10 mouse cellular contexts compared by ENCODE assay signal in genomic region chr17:13867475-13867874, GRCm38 (mm10).
DNase-seq lines count a peak whose midpoint lies in the region; ATAC-seq and TF ChIP-seq lines count a peak whose summit lies in the region.
"Had no signal": no experiment of that assay in that cellular context is flagged by ENCODE, and none has a peak within 500 bp of the region (broad histone marks: within the 10 kb centered on the region; RNA-seq: fewer than 3 reads in every experiment).

No protein-coding gene starts in this region.

- no peak for TF ChIP-seq CTCF in stomach, postnatal 0 days (IDR thresholded peaks at IDR 0.05; ENCODE audit: low read depth)
- no peak for TF ChIP-seq CTCF in layer of hippocampus, adult 2 months (conservative IDR thresholded peaks at IDR 0.05)

- peak overlapping the region; percentile 46 for H3K27ac ChIP-seq in intestine, embryonic 15.5 days
- H3K27ac ChIP-seq in liver, embryonic 16.5 days (ENCODE audit: low read length), result peak overlapping the region; percentile 12; the same call in 1 of the 2 replicates
- H3K27ac ChIP-seq in stomach, postnatal 0 days (replicated peaks), result peak overlapping the region; percentile 81
- no peak overlapping the region; the same call in 1 of the 2 replicates for H3K27ac ChIP-seq in layer of hippocampus, adult 2 months
- no peak overlapping the region for H3K27ac ChIP-seq in midbrain, embryonic 14.5 days (replicated peaks; ENCODE audit: low read depth, low read length)
- H3K27ac ChIP-seq: heart, embryonic 15.5 days; neural tube, embryonic 12.5 days had no signal

- TF ChIP-seq EP300 in stomach, postnatal 0 days (optimal IDR thresholded peaks at IDR 0.05), result no peak

- DNase-seq in urinary bladder, adult 18-20 months (ENCODE audit: low spot score in 2 of 2), result peak; percentile 61 to 66
- no peak for DNase-seq in urinary bladder, postnatal 4 days (ENCODE audit: low spot score in 2 of 2)
- peak; percentile 58 for DNase-seq in stomach, postnatal 0 days (ENCODE audit: low spot score)
- DNase-seq in layer of hippocampus, adult 2 months (ENCODE audit: low spot score in 2 of 2), result no peak
- DNase-seq in ovary, postnatal 14 days (ENCODE audit: low spot score), result no peak
- DNase-seq in midbrain, embryonic 14.5 days, result no peak

- peak overlapping the region; percentile 41; the same call in 1 of the 2 replicates for H3K4me2 ChIP-seq in intestine, embryonic 15.5 days (replicated peaks)
- H3K4me2 ChIP-seq in liver, embryonic 16.5 days (ENCODE audit: low read depth, low read length), result peak overlapping the region; percentile 37
- H3K4me2 ChIP-seq in stomach, postnatal 0 days (replicated peaks; ENCODE audit: low read depth), result peak overlapping the region; percentile 24
- H3K4me2 ChIP-seq in midbrain, embryonic 14.5 days (ENCODE audit: low read length), result no peak overlapping the region
- H3K4me2 ChIP-seq: heart, embryonic 15.5 days; neural tube, embryonic 12.5 days had no signal

- peak; percentile 97 for ATAC-seq in intestine, embryonic 15.5 days
- peak; percentile 43; the same call in 1 of the 2 replicates for ATAC-seq in liver, embryonic 16.5 days (ENCODE audit: low read depth)
- peak; percentile 95 for ATAC-seq in stomach, postnatal 0 days (ENCODE audit: low FRiP score, low TSS enrichment)
- ATAC-seq in midbrain, embryonic 14.5 days (ENCODE audit: low FRiP score, low TSS enrichment), result no peak

- no peak overlapping the region for H3K4me3 ChIP-seq in intestine, embryonic 15.5 days (replicated peaks)
- H3K4me3 ChIP-seq in liver, embryonic 16.5 days (ENCODE audit: low read depth, low read length), result no peak overlapping the region
- no peak overlapping the region for H3K4me3 ChIP-seq in stomach, postnatal 0 days (ENCODE audit: low read depth, low read length)
- H3K4me3 ChIP-seq in layer of hippocampus, adult 2 months, result no peak overlapping the region
- no peak overlapping the region for H3K4me3 ChIP-seq in midbrain, embryonic 14.5 days (replicated peaks; ENCODE audit: low read depth, low read length)
- H3K4me3 ChIP-seq: heart, embryonic 15.5 days; neural tube, embryonic 12.5 days had no signal

- H3K36me3 ChIP-seq in intestine, embryonic 15.5 days, result peaks cover 7% of the 10 kb centered on the region; the same call in 1 of the 2 replicates
- no peaks in the 10 kb centered on the region for H3K36me3 ChIP-seq in liver, embryonic 16.5 days (ENCODE audit: control insufficient read depth, insufficient read depth)
- 0 out of 2 replicates have a peak, but pooled peaks cover 2% of the 10 kb centered on the region for H3K36me3 ChIP-seq in stomach, postnatal 0 days (ENCODE audit: control insufficient read depth, insufficient read depth, low read length)
- peaks cover 55% of the 10 kb centered on the region for H3K36me3 ChIP-seq in midbrain, embryonic 14.5 days (ENCODE audit: control insufficient read depth, insufficient read depth, low read length)

- 0 out of 2 replicates have a peak, but pooled peaks cover 5% of the 10 kb centered on the region for H3K4me1 ChIP-seq in intestine, embryonic 15.5 days (replicated peaks)
- H3K4me1 ChIP-seq in liver, embryonic 16.5 days (ENCODE audit: control insufficient read depth, low read depth, low read length), result no peaks in the 10 kb centered on the region
- H3K4me1 ChIP-seq in stomach, postnatal 0 days (replicated peaks; ENCODE audit: control insufficient read depth, insufficient read depth), result no peaks in the 10 kb centered on the region
- H3K4me1 ChIP-seq in midbrain, embryonic 14.5 days (ENCODE audit: control insufficient read depth, insufficient read depth, low read length), result no peaks in the 10 kb centered on the region
- H3K4me1 ChIP-seq: heart, embryonic 15.5 days; neural tube, embryonic 12.5 days had no signal

- no peak overlapping the region for H3K9ac ChIP-seq in intestine, embryonic 15.5 days
- H3K9ac ChIP-seq in liver, embryonic 16.5 days (ENCODE audit: low read depth, low read length), result no peak overlapping the region
- H3K9ac ChIP-seq in stomach, postnatal 0 days (ENCODE audit: low read length), result no peak overlapping the region
- no peak overlapping the region for H3K9ac ChIP-seq in midbrain, embryonic 14.5 days (replicated peaks; ENCODE audit: low read length)
- H3K9ac ChIP-seq: heart, embryonic 15.5 days; neural tube, embryonic 12.5 days had no signal

- WGBS in intestine, embryonic 15.5 days, result 33% methylated on average over 6 of the region's 6 CpGs
- 40% methylated on average over 6 of the region's 6 CpGs for WGBS in liver, embryonic 16.5 days (ENCODE audit: insufficient replicate concordance)
- WGBS in stomach, postnatal 0 days, result 23% methylated on average over 6 of the region's 6 CpGs
- 77% methylated on average over 6 of the region's 6 CpGs for WGBS in midbrain, embryonic 14.5 days

- no peaks in the 10 kb centered on the region for H3K9me3 ChIP-seq in intestine, embryonic 15.5 days
- H3K9me3 ChIP-seq in liver, embryonic 16.5 days (replicated peaks; ENCODE audit: control insufficient read depth, low read length), result no peaks in the 10 kb centered on the region
- H3K9me3 ChIP-seq in stomach, postnatal 0 days (ENCODE audit: control insufficient read depth, low read length), result no peaks in the 10 kb centered on the region
- no peaks in the 10 kb centered on the region for H3K9me3 ChIP-seq in midbrain, embryonic 14.5 days (ENCODE audit: control insufficient read depth, low read length)
- H3K9me3 ChIP-seq: heart, embryonic 15.5 days; neural tube, embryonic 12.5 days had no signal

- no peaks in the 10 kb centered on the region for H3K27me3 ChIP-seq in intestine, embryonic 15.5 days (replicated peaks)
- no peaks in the 10 kb centered on the region for H3K27me3 ChIP-seq in liver, embryonic 16.5 days (ENCODE audit: control insufficient read depth, insufficient read depth, low read depth, low read length)
- H3K27me3 ChIP-seq in stomach, postnatal 0 days (ENCODE audit: control insufficient read depth, insufficient read depth, low read length), result no peaks in the 10 kb centered on the region
- H3K27me3 ChIP-seq in midbrain, embryonic 14.5 days (ENCODE audit: control insufficient read depth, insufficient read depth, low read length), result no peaks in the 10 kb centered on the region
- H3K27me3 ChIP-seq: heart, embryonic 15.5 days; neural tube, embryonic 12.5 days had no signal

Comparison
In these comparisons a context has a peak if more than half of its experiments do, and no peak if none do; other contexts are left out.
1. DNase-seq: peak in urinary bladder, adult 18-20 months (2 of 2) and stomach, postnatal 0 days (single experiment); none in urinary bladder, postnatal 4 days (0 of 2), layer of hippocampus, adult 2 months (0 of 2), ovary, postnatal 14 days (single experiment) and midbrain, embryonic 14.5 days (single experiment).
2. H3K27ac ChIP-seq: peak in intestine, embryonic 15.5 days (single experiment), liver, embryonic 16.5 days (single experiment) and stomach, postnatal 0 days (single experiment); none in layer of hippocampus, adult 2 months (single experiment) and midbrain, embryonic 14.5 days (single experiment).